Mouse (Mus musculus): ENCODE results near the gene Synpo2.

GRCm38 (mm10) chr3:123107830-123108549, 128.0 kb downstream of the Synpo2 start:
- TF ChIP-seq GATA1 (IDR thresholded peaks at IDR 0.05; ENCODE audit: borderline replicate concordance, low read length) = no peak
- no peak for TF ChIP-seq FLI1 (IDR thresholded peaks at IDR 0.05; ENCODE audit: low read length)
